Mouse (Mus musculus): Measurements from ENCODE around the gene Rnf34. TPM values are rescaled to one million over a fixed set of nuclear protein-coding genes. Genes with fewer than 3 reads are reported as not detected.

Rnf34 gene
- polyA plus RNA-seq (2014; fragmentation: Nextera tagmentation; extraction: Ambion mirVana) = 51.1 and 53.2 TPM in 2 replicates

DNA sequence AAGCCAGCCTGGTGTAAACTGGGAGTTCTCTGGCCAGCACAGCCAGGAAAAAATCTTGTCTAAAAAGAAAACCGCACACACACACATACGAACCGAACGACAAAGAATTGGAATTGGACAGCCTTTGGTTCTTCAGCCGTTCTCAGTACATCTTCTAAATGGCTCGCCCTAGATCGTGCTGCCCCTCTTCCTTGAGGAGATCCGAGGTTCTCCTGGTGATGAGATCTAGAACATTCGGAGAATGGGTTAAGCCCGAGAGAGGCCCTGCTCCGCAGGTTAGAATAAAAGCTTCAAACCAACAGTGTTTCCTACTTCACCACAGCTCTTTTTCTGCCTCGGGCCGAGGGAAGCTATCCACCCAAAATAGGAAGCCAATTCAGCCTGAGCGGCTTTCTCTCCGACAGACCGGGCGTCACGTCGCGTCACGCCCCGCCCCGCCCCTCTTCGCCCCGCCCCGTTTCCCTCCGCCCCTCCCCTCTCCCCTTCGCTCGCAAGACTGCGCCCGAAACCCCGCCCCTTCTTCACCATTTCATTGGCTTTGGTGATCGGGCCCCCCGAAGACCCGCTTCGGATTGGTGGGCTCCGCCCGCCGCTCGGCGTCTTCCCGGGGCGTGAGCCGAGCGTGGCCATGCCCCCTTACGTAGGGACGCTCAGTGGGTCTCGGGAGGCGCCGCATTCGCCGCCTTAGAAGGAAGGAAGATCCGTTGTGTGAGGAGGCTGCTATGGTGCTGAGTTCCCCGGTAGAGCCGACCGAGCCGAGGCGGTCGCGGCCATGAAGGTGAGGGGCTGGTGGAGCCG is at the start of gene Rnf34:
Gene Rnf34 (plus strand): TSS at position 528 of the 798 bp plus-strand sequence.
- ATAC-seq (replicated peaks; ENCODE audit: low FRiP score) = peak; percentile 99
- Histone ChIP-seq H3K27ac (ENCODE audit: low read depth, low read length) (peak within 1 kb of the TSS; percentile 85), H3K4me2 (ENCODE audit: low read depth, low read length, severe bottlenecking) (peak within 1 kb of the TSS; percentile 98), H3K4me1 (replicated peaks; ENCODE audit: control insufficient read depth, insufficient read depth, low read length) (peaks cover 8% of the 10 kb centered on the region), H3K9me3 (ENCODE audit: control insufficient read depth, low read length) (no peaks in the 10 kb centered on the region), H3K36me3 (ENCODE audit: control insufficient read depth, insufficient read depth, low read length) (no peaks in the 10 kb centered on the region), H3K27me3 (ENCODE audit: control insufficient read depth, insufficient read depth, low read length) (no peaks in the 10 kb centered on the region), H3K9ac (ENCODE audit: low read length) (peak within 1 kb of the TSS; percentile 94), H3K4me3 (ENCODE audit: low read depth, low read length) (peak within 1 kb of the TSS; percentile 84)
- peak; percentile 99 for DNase-seq (ENCODE audit: low spot score)
- WGBS = under 1% methylated on average over 59 of the region's 61 CpGs

DNA sequence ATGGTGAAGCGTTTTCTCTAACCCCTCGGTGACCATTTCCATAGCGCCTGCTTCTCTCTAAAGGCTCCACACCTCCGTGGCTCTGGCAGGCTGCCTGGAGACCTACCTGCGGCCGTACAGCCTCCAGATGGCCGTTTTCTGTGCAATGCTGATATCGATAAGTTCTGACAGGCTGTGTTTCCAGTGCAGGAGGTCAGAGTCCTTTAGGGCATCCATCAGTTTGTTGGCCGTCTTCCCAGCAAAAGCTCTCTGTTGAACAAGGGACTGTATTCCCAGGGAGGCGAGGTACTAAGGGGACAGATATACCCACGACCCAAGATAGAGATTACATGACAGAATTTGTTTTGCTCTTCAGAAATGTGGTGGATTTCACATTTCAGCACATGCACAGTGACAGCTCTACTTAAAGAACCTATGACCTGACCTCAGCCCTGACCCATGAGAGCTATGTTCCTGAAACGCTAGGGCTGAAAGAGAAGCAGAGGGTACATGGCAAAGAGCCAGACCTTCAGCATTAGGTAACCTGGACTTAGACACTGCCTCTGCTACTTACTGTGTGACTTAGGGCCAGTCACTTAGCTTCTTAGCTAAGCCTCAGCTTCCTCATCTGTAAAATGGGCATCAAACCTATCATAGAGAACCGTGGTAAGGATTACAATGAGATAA is 49.4 kb upstream of the Rnf34 start:
- WGBS = 91% methylated on average over 13 of the region's 13 CpGs
- DNase-seq (ENCODE audit: low spot score) = no peak
- Histone ChIP-seq H3K27me3 (ENCODE audit: control insufficient read depth, insufficient read depth, low read length) (no peaks in the 10 kb centered on the region), H3K9ac (ENCODE audit: low read length) (no peak overlapping the region), H3K4me1 (replicated peaks; ENCODE audit: control insufficient read depth, insufficient read depth, low read length) (no peaks in the 10 kb centered on the region), H3K36me3 (ENCODE audit: control insufficient read depth, insufficient read depth, low read length) (peaks cover 38% of the 10 kb centered on the region), H3K9me3 (ENCODE audit: control insufficient read depth, low read length) (no peaks in the 10 kb centered on the region), H3K4me2 (ENCODE audit: low read depth, low read length, severe bottlenecking) (no peak overlapping the region), H3K4me3 (ENCODE audit: low read depth, low read length) (no peak overlapping the region), H3K27ac (ENCODE audit: low read depth, low read length) (no peak overlapping the region)
- ATAC-seq (replicated peaks; ENCODE audit: low FRiP score) = no peak

DNA sequence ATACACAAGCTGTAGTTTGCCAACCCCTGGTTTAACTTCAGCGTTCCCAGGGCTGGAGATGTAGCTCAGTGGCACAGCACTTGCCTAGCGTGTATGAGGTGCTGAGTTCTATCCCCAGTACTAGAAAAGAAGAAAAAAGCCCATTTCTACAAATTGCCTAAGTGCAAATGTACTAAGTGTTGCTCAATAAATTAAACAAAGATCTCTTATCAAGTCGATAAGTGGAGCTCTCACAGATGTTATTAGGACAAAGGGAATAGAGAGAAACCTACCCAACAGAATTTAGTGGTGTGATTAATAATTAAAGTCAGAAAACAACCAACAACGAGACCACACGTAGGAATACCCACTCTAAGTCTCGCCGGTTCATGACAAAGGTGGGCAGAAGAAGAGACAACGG is 48.2 kb upstream of the Rnf34 start:
- peaks cover 41% of the 10 kb centered on the region for H3K36me3 ChIP-seq (ENCODE audit: control insufficient read depth, insufficient read depth, low read length)
- no peak overlapping the region for H3K9ac ChIP-seq (ENCODE audit: low read length)
- no peak for ATAC-seq (replicated peaks; ENCODE audit: low FRiP score)
- 95% methylated on average over 8 of the region's 8 CpGs for WGBS
- H3K27me3 ChIP-seq (ENCODE audit: control insufficient read depth, insufficient read depth, low read length) = no peaks in the 10 kb centered on the region
- H3K4me3 ChIP-seq (ENCODE audit: low read depth, low read length) = no peak overlapping the region
- no peak for DNase-seq (ENCODE audit: low spot score)
- no peaks in the 10 kb centered on the region for H3K4me1 ChIP-seq (replicated peaks; ENCODE audit: control insufficient read depth, insufficient read depth, low read length)
- H3K4me2 ChIP-seq (ENCODE audit: low read depth, low read length, severe bottlenecking) = no peak overlapping the region
- no peaks in the 10 kb centered on the region for H3K9me3 ChIP-seq (ENCODE audit: control insufficient read depth, low read length)
- H3K27ac ChIP-seq (ENCODE audit: low read depth, low read length) = no peak overlapping the region

DNA sequence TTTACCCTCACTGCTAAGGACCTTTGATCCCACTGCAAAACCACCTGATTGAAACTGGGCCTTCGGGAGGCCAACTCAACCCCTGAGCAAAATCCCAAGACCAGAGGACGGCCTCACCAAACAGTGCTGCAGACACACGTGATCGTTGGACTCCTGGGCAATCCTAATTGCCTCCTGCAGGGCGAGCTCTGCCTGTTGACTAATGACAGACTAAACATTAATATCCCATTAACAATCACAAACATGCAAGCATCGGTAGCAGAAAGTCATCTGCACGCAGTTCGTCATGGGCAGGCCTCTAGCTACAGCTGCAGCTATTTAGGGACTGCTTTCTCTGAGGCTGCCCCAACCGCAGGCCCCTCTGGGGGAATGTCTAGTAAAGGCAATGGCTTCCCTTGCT is 47.1 kb upstream of the Rnf34 start:
- peaks cover 45% of the 10 kb centered on the region for H3K36me3 ChIP-seq (ENCODE audit: control insufficient read depth, insufficient read depth, low read length)
- H3K9me3 ChIP-seq (ENCODE audit: control insufficient read depth, low read length) = no peaks in the 10 kb centered on the region
- DNase-seq (ENCODE audit: low spot score) = no peak
- WGBS = 85% methylated on average over 9 of the region's 9 CpGs
- no peak overlapping the region for H3K4me2 ChIP-seq (ENCODE audit: low read depth, low read length, severe bottlenecking)
- no peaks in the 10 kb centered on the region for H3K4me1 ChIP-seq (replicated peaks; ENCODE audit: control insufficient read depth, insufficient read depth, low read length)
- no peak overlapping the region for H3K4me3 ChIP-seq (ENCODE audit: low read depth, low read length)
- H3K9ac ChIP-seq (ENCODE audit: low read length) = no peak overlapping the region
- no peaks in the 10 kb centered on the region for H3K27me3 ChIP-seq (ENCODE audit: control insufficient read depth, insufficient read depth, low read length)
- ATAC-seq (replicated peaks; ENCODE audit: low FRiP score) = no peak
- no peak overlapping the region for H3K27ac ChIP-seq (ENCODE audit: low read depth, low read length)

DNA sequence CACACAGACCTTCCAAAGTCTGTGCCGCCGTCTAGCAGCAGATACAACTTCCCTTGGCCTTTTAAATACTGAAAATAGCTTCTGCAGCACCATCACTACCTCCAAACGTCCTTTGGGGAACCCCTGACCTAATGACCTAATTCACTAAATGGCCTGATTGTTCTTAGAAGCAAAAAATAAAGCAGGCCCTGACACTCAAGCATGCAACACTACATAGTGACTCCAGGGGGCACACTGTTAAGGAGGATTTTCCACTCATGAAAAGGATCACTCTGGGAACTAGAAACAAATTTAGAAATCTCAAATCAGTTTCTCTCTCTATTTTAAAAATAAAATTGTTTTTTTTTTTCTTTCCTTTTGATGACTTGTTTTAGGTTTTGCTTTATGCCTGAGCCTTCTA is 44.3 kb upstream of the Rnf34 start:
- no peaks in the 10 kb centered on the region for H3K4me1 ChIP-seq (replicated peaks; ENCODE audit: control insufficient read depth, insufficient read depth, low read length)
- peak; percentile 30 for DNase-seq (ENCODE audit: low spot score)
- WGBS = 58% methylated on average over 3 of the region's 3 CpGs

DNA sequence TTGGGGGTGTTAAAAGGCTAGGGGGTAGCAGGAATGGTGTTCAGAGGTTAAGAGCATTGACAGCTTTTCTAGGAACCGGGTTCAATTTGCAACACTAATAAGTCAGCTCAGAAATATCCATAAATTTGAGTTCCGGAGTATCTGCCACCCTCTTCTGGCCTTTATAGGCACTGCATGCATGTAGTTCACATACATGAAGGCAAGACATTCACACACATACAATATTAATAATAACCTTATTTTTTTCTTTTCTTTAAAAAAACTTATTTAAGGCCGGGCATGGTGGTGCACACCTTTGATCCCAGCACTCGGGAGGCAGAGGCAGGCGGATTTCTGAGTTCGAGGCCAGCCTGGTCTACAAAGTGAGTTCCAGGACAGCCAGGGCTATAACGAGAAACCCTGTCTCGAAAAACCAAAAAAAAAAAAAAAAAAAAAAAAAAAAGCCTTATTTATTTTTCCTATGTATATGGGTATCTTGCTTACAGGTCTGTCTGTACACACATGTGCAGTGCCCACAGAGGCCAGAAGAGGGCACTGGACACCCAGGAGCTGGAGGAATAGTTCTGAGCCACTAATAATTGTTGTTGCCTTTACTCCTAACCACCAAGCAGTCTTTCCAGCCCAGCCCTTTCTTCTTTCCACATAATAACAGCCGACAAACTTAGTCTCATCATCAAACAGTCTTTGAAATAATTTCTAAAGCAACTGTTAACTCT is 38.3 kb upstream of the Rnf34 start:
- DNase-seq (ENCODE audit: low spot score) (peak; percentile 82), ATAC-seq (replicated peaks; ENCODE audit: low FRiP score) (no peak)
- Histone ChIP-seq H3K4me3 (ENCODE audit: low read depth, low read length) (no peak overlapping the region), H3K9ac (ENCODE audit: low read length) (no peak overlapping the region), H3K27me3 (ENCODE audit: control insufficient read depth, insufficient read depth, low read length) (no peaks in the 10 kb centered on the region), H3K4me2 (ENCODE audit: low read depth, low read length, severe bottlenecking) (no peak overlapping the region), H3K9me3 (ENCODE audit: control insufficient read depth, low read length) (no peaks in the 10 kb centered on the region), H3K36me3 (ENCODE audit: control insufficient read depth, insufficient read depth, low read length) (peaks cover 23% of the 10 kb centered on the region; the same call in 1 of the 2 replicates), H3K27ac (ENCODE audit: low read depth, low read length) (no peak overlapping the region), H3K4me1 (replicated peaks; ENCODE audit: control insufficient read depth, insufficient read depth, low read length) (no peaks in the 10 kb centered on the region)
- 91% methylated on average over 9 of the region's 9 CpGs for WGBS

More for the DNA sequence above, 44.3 kb upstream of the Rnf34 start:
- Histone ChIP-seq H3K9me3 (ENCODE audit: control insufficient read depth, low read length) (no peaks in the 10 kb centered on the region), H3K36me3 (ENCODE audit: control insufficient read depth, insufficient read depth, low read length) (peaks cover 28% of the 10 kb centered on the region), H3K4me3 (ENCODE audit: low read depth, low read length) (no peak overlapping the region), H3K27me3 (ENCODE audit: control insufficient read depth, insufficient read depth, low read length) (no peaks in the 10 kb centered on the region), H3K9ac (ENCODE audit: low read length) (no peak overlapping the region), H3K27ac (ENCODE audit: low read depth, low read length) (no peak overlapping the region), H3K4me2 (ENCODE audit: low read depth, low read length, severe bottlenecking) (no peak overlapping the region)
- no peak for ATAC-seq (replicated peaks; ENCODE audit: low FRiP score)

DNA sequence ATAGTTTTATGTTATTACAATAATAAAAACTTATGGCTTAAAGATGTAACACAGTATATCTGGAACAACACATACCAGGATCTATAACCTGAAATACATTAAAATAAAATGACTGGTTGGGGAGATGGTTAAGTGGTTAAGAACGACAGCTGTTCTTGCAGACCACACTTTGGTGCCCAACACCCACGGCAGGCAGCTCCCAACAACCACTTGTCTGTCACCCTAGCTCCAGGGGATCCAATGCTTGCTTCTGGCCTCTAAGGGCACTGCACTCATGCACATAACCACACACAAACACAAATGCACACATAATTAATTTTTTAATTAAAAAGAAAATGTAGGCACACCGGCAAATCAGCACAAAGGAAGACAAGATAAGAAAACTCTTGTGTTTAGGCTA is 37.1 kb upstream of the Rnf34 start:
- Histone ChIP-seq H3K4me1 (replicated peaks; ENCODE audit: control insufficient read depth, insufficient read depth, low read length) (no peaks in the 10 kb centered on the region), H3K9ac (ENCODE audit: low read length) (no peak overlapping the region), H3K9me3 (ENCODE audit: control insufficient read depth, low read length) (no peaks in the 10 kb centered on the region), H3K27me3 (ENCODE audit: control insufficient read depth, insufficient read depth, low read length) (no peaks in the 10 kb centered on the region), H3K4me2 (ENCODE audit: low read depth, low read length, severe bottlenecking) (no peak overlapping the region), H3K27ac (ENCODE audit: low read depth, low read length) (no peak overlapping the region), H3K4me3 (ENCODE audit: low read depth, low read length) (no peak overlapping the region), H3K36me3 (ENCODE audit: control insufficient read depth, insufficient read depth, low read length) (peaks cover 16% of the 10 kb centered on the region; the same call in 1 of the 2 replicates)
- DNase-seq (ENCODE audit: low spot score) (no peak), ATAC-seq (replicated peaks; ENCODE audit: low FRiP score) (no peak)
- WGBS = 90% methylated on average over 3 of the region's 3 CpGs

DNA sequence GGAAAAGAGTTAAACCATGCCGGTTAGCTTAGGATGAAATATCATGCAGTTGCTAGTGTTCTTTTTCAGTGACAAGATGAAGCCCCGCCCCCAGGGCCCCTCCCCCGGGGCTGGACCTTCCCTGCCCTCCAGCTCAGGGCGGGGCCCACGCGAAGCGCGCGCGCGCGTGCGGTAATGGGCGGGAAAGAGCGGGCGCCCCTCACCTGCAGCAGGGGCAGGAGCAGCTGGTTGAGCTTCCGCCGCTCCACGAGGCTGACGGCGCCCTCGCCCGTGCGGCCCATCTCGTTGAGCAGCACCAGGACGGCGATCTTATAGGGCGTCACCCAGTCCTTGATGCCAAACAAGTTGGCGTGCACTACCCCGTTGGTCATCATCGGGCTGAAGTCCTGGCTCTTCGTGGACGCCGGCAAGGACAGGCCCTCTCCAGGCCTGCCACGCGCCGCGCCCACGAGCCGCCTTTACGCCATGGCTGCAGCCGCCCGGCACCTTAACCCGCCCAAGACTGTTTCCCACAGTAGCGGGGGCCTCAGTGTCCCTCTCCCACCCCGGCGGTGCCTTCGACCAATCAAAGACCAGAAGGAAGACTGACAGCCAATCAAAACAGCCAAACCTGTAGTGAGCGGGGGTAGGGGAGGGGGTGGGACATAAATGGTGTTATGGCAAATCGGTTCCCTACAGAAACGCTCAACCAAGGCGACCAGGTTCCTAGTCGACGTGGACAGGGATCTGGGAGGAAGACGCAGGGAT is 28.9 kb upstream of the Rnf34 start, which contains the start of gene Anapc5:
Gene Anapc5 (minus strand): TSS at position 563 of the 747 bp plus-strand sequence.
- ATAC-seq (replicated peaks; ENCODE audit: low FRiP score) (peak; percentile 99), DNase-seq (ENCODE audit: low spot score) (peak; percentile 96)
- Histone ChIP-seq H3K9me3 (ENCODE audit: control insufficient read depth, low read length) (no peaks in the 10 kb centered on the region), H3K4me3 (ENCODE audit: low read depth, low read length) (peak within 1 kb of the TSS; percentile 79), H3K36me3 (ENCODE audit: control insufficient read depth, insufficient read depth, low read length) (peaks cover 10% of the 10 kb centered on the region; the same call in 1 of the 2 replicates), H3K27ac (ENCODE audit: low read depth, low read length) (peak within 1 kb of the TSS; percentile 88), H3K27me3 (ENCODE audit: control insufficient read depth, insufficient read depth, low read length) (no peaks in the 10 kb centered on the region), H3K4me2 (ENCODE audit: low read depth, low read length, severe bottlenecking) (peak within 1 kb of the TSS; percentile 59), H3K4me1 (replicated peaks; ENCODE audit: control insufficient read depth, insufficient read depth, low read length) (peaks cover 4% of the 10 kb centered on the region; the same call in 1 of the 2 replicates), H3K9ac (ENCODE audit: low read length) (peak within 1 kb of the TSS; percentile 85)
- WGBS = under 1% methylated on average over 55 of the region's 55 CpGs
